Mouse (Mus musculus) olfactory bulb, adult 2 months (tissue): ENCODE data around the gene Gsc2. TPM values are rescaled to one million over a fixed set of nuclear protein-coding genes. Genes with fewer than 3 reads are reported as not detected.

ENCODE experiments used
- H3K27ac ChIP-seq: fragments of 200-500 bp; 2 replicates; pipeline ENCODE4 v1.5.1; 2012; ENCODE audit warnings: low read depth, low read length; ENCODE audit not compliant: insufficient read depth
- H3K4me1 ChIP-seq: fragments of 200-500 bp; 2 replicates; pipeline ENCODE4 v1.6.1; 2012; ENCODE audit warnings: low read length; ENCODE audit not compliant: control insufficient read depth, insufficient read depth
- H3K4me3 ChIP-seq: fragments of 200-500 bp; 2 replicates; pipeline ENCODE4 v1.5.1; 2012; ENCODE audit warnings: mild to moderate bottlenecking, low read depth, low read length, moderate library complexity; ENCODE audit not compliant: insufficient read depth
- CTCF ChIP-seq: fragments of 200-500 bp; IDR thresholded peaks from 2 replicates; pipeline ENCODE4 v1.5.1; 2012; ENCODE audit warnings: low read depth, mild to moderate bottlenecking, low read length, moderate library complexity; ENCODE audit not compliant: insufficient read depth
- POLR2A ChIP-seq: fragments of 200-500 bp; IDR thresholded peaks from 2 replicates; pipeline ENCODE4 v1.6.1; 2012; ENCODE audit warnings: mild to moderate bottlenecking, low read depth, low read length, moderate library complexity; ENCODE audit not compliant: insufficient read depth
- WGBS: fragments of 180-500 bp; shearing (Covaris S2); methylation state at CpG from one replicate; pipeline ENCODE4 v1.1.7; 2018; 5-methylcytosine and 5-hydroxymethylcytosine counted together
- polyA plus RNA-seq: library from polyadenylated mRNA; stranded (reverse); fragments of >200 nt; gene quantifications from 2 replicates; pipeline ENCODE4 v1.2.4, GENCODE M21; 2012; ENCODE audit warnings: low replicate concordance; ENCODE audit not compliant: missing spikeins, insufficient read depth, insufficient read length

Gsc2 gene
- polyA plus RNA-seq, 1 experiment, result not detected

DNA sequence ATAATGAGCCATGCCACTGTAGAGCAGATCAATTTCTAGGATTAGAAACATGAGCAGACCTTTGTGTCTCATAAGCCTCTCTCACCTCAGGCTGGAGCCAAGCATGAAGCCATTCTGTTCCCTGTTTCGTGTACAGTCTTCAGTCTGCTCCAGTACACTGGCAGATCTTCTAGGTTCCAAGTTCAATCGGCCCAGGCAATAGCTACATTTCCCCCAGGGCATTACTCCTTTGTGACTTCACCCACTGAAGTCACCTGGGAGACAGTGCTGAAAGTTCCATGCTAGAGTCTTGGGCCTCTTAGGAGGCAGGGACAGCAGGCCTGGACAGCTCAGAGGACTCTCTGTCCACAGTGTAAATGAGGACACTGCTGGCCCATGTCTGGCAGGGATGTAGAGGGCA lies 20.9 kb downstream of the Gsc2 start, which contains the start of gene Tssk1:
Gene Tssk1 (plus strand): TSS at position 301 of the 400 bp plus-strand sequence.
- TF ChIP-seq CTCF (no peak), POLR2A (no peak)
- H3K4me3 ChIP-seq, result no peak within 1 kb of the TSS
- peaks cover 9% of the 10 kb centered on the region for H3K4me1 ChIP-seq
- H3K27ac ChIP-seq, result no peak within 1 kb of the TSS
- WGBS, result 88% methylated on average over 2 of the region's 2 CpGs

DNA sequence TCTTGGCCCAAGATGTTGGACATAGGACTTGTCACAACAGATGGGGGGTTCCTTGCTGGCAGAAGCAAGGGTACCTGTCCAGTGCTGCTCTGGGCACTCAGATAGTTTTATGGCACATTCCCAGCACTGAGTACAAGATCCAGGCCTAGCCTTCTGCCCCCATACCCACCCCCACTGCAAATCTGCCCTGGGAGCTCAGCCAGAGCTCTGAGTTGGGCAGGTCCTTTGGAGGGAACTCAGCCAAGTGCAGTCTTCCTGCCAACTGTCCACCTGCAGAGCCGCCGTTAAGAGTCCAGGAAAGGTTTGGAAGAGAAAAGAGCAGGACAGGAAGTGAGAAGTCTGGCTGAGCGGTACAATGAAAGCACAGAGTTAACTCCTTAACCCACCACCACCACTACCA lies 22.3 kb downstream of the Gsc2 start:
- TF ChIP-seq POLR2A, result no peak
- no peak for TF ChIP-seq CTCF
- WGBS, result 44% methylated on average over 3 of the region's 3 CpGs
- no peak overlapping the region for H3K27ac ChIP-seq

DNA sequence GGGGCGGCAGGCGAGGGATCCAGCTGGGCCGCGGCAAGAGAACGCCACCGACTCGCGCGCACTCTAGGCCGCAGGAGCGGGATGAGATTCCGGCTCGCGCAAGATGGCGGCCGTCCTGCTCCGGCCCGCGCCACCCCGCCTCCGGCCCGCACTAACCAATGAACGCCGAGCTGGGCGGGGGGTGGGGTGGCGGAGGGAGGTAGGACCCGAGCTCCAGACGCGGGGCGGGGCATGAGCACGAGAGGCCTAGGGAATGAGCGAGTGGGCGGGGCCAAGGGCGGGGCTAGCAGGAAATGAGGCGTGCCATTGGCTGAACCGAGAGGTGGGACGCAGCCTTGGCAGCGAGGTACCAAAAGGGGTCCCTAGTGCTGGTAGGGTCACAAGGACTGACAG lies 23.3 kb downstream of the Gsc2 start, which contains the start of gene Gm20518:
Gene Gm20518 (minus strand): TSS at position 105 of the 393 bp plus-strand sequence.
- under 1% methylated on average over 38 of the region's 38 CpGs for WGBS
- Histone ChIP-seq H3K27ac (peak within 1 kb of the TSS; percentile 95), H3K4me3 (peak within 1 kb of the TSS; percentile 93), H3K4me1 (peaks cover 12% of the 10 kb centered on the region)
- peak; percentile 76 for TF ChIP-seq POLR2A
- TF ChIP-seq CTCF, result no peak

More for the DNA sequence above, 22.3 kb downstream of the Gsc2 start:
- Histone ChIP-seq H3K4me3 (no peak overlapping the region), H3K4me1 (peaks cover 9% of the 10 kb centered on the region)

GRCm38 (mm10) chr16:17890917-17891566 lies 23.8 kb downstream of the Gsc2 start:
- Histone ChIP-seq H3K4me1 (peaks cover 13% of the 10 kb centered on the region), H3K27ac (peak overlapping the region; percentile 95), H3K4me3 (peak overlapping the region; percentile 93)
- under 1% methylated on average over 44 of the region's 44 CpGs for WGBS
- TF ChIP-seq CTCF (no peak), POLR2A (no peak)

- Histone ChIP-seq H3K27ac (no peak overlapping the region), H3K4me1 (peaks cover 14% of the 10 kb centered on the region), H3K4me3 (peak overlapping the region; percentile 93)
- TF ChIP-seq POLR2A (no peak), CTCF (no peak)
- 23% methylated on average over 2 of the region's 2 CpGs for WGBS
These were observed 24.5 kb downstream of the Gsc2 start for GRCm38 (mm10) chr16:17890342-17890727.

- TF ChIP-seq POLR2A, result no peak
- no peak for TF ChIP-seq CTCF
- Histone ChIP-seq H3K27ac (no peak overlapping the region), H3K4me3 (peak overlapping the region; percentile 93), H3K4me1 (peaks cover 14% of the 10 kb centered on the region)
- 68% methylated on average over 6 of the region's 6 CpGs for WGBS
These were observed 25.0 kb downstream of the Gsc2 start for GRCm38 (mm10) chr16:17889689-17890341.

GRCm38 (mm10) chr16:17884116-17884515 lies 30.7 kb downstream of the Gsc2 start:
- Histone ChIP-seq H3K27ac (no peak overlapping the region), H3K4me3 (no peak overlapping the region), H3K4me1 (peaks cover 10% of the 10 kb centered on the region)
- TF ChIP-seq POLR2A, result no peak
- no peak for TF ChIP-seq CTCF
- 88% methylated on average over 6 of the region's 6 CpGs for WGBS

DNA sequence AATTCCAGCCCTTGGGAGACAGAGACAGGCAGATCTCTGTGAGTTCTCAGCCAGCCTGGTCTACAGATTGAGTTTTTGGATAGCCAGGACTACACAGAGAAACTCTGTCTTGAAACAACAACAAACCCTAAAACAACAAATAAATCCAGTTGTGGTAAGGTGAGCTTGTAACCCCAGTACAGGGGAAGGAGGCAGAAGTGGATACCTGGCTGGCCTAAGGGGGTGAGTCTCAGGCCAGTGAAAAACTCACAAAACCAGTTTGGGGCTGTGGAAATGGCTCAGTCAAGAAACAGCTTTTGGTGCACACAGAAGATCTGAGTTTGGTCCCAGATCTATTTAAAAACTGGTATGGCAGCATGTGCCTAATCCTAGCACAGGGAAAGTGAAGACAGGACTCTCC lies 32.7 kb downstream of the Gsc2 start:
- peaks cover 10% of the 10 kb centered on the region for H3K4me1 ChIP-seq
- H3K27ac ChIP-seq, result no peak overlapping the region
- H3K4me3 ChIP-seq, result no peak overlapping the region
- TF ChIP-seq CTCF (no peak), POLR2A (no peak)

GRCm38 (mm10) chr16:17879571-17879970 lies 35.3 kb downstream of the Gsc2 start:
- H3K4me3 ChIP-seq, result no peak overlapping the region
- TF ChIP-seq CTCF, result no peak
- TF ChIP-seq POLR2A, result no peak
- WGBS, result 73% methylated on average over 4 of the region's 4 CpGs
- H3K4me1 ChIP-seq, result peaks cover 4% of the 10 kb centered on the region; the same call in 1 of the 2 replicates
- H3K27ac ChIP-seq, result no peak overlapping the region
